Mouse (Mus musculus) hindbrain, postnatal 0 days (tissue): ENCODE data around the gene Slc39a8. TPM values are rescaled to one million over a fixed set of nuclear protein-coding genes. Genes with fewer than 3 reads are reported as not detected.

Experiments used
- ATAC-seq: fragments of 200-750 bp; cut with Nextera tagmentation; 2 replicates; pipeline ENCODE4 v1.8.0; 2017; ENCODE audit warnings: mild to moderate bottlenecking, moderate TSS enrichment, moderate library complexity
- DNase-seq: peaks from one replicate; pipeline ENCODE4 v3.0.0-alpha.2; 2015; ENCODE audit warnings: low spot score
- H3K27ac ChIP-seq: fragments of 300-500 bp; sonication (generic); 2 replicates; pipeline ENCODE4 v1.5.1; 2014; ENCODE audit warnings: mild to moderate bottlenecking
- H3K27me3 ChIP-seq: fragments of 300-500 bp; sonication (generic); 2 replicates; pipeline ENCODE4 v1.6.1; 2014; ENCODE audit warnings: low read length, mixed read lengths; ENCODE audit not compliant: insufficient read depth
- H3K36me3 ChIP-seq: fragments of 300-500 bp; sonication (generic); 2 replicates; pipeline ENCODE4 v1.6.1; 2014; ENCODE audit warnings: low read length, mixed read lengths; ENCODE audit not compliant: insufficient read depth
- H3K4me1 ChIP-seq: fragments of 300-500 bp; sonication (generic); 2 replicates; pipeline ENCODE4 v1.6.1; 2014; ENCODE audit warnings: antibody characterized with exemption, low read length, mixed read lengths; ENCODE audit not compliant: insufficient read depth
- H3K4me2 ChIP-seq: fragments of 300-500 bp; sonication (generic); 2 replicates; pipeline ENCODE4 v1.6.1; 2014; ENCODE audit warnings: low read depth, mild to moderate bottlenecking, low read length, moderate library complexity, mixed read lengths
- H3K4me3 ChIP-seq: fragments of 300-500 bp; sonication (generic); 2 replicates; pipeline ENCODE4 v1.5.1; 2014; ENCODE audit warnings: low read length
- H3K9ac ChIP-seq: fragments of 300-500 bp; sonication (generic); replicated peaks from 2 replicates; pipeline ENCODE4 v1.6.1; 2014; ENCODE audit warnings: mild to moderate bottlenecking, low read length, moderate library complexity, mixed read lengths
- H3K9me3 ChIP-seq: fragments of 300-500 bp; sonication (generic); 2 replicates; pipeline ENCODE4 v1.6.1; 2016; ENCODE audit warnings: low read length, mixed read lengths
- CTCF ChIP-seq: IDR thresholded peaks from 2 replicates; pipeline ENCODE4 v1.5.1; 2016; ENCODE audit warnings: antibody characterized with exemption, control low read depth, low read depth
- WGBS: fragments of 180-500 bp; shearing (Covaris S2); extraction: QIAGEN DNeasy Blood & Tissue Kit; methylation state at CpG from one replicate; pipeline ENCODE4 v1.1.7; 2014; 5-methylcytosine and 5-hydroxymethylcytosine counted together
- polyA plus RNA-seq: library from polyadenylated mRNA; unstranded; fragments of >200 nt; fragmentation: Nextera tagmentation; extraction: Ambion mirVana; gene quantifications from 2 replicates; pipeline ENCODE4 v1.2.1, GENCODE M21; 2015
- total RNA-seq: library from RNA; depleted of rRNA; stranded (reverse); fragments of >200 nt; gene quantifications from 2 replicates; pipeline ENCODE4 v1.2.3, GENCODE M21; 2014

Gene Slc39a8
- total and polyA plus RNA-seq, 2 experiments from 2014 or later = 15.5 to 22.4 TPM

GRCm38 (mm10) chr3:135904881-135905280, 79.8 kb downstream of the Slc39a8 start:
- Histone ChIP-seq H3K4me2 (no peak overlapping the region), H3K27me3 (no peaks in the 10 kb centered on the region), H3K4me1 (no peaks in the 10 kb centered on the region), H3K9ac (no peak overlapping the region), H3K27ac (no peak overlapping the region), H3K36me3 (no peaks in the 10 kb centered on the region), H3K9me3 (no peaks in the 10 kb centered on the region), H3K4me3 (no peak overlapping the region)
- DNase-seq (no peak), ATAC-seq (no peak)
- TF ChIP-seq CTCF = no peak
- WGBS = 76% methylated on average over 6 of the region's 6 CpGs

DNA sequence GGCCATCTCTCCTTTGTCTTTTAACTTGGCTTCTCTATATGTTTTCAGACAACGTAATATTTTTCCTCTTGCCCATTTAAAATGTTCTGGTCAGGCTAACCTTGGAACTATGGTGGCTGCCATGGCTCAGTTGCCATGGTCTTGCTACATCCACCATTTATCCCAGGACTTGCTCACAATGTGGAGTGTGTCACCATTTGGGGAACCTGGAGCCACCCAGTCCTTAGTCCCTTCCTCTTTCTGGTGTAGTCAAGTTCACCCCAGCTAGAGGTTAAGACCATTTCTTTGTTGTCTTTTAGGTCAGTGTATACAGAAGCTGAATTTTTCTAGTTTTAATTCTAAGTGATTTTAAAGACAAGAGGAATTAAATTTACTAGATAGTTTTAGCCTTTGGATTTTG, 80.7 kb downstream of the Slc39a8 start:
- Histone ChIP-seq H3K4me2 (no peak overlapping the region), H3K4me3 (no peak overlapping the region), H3K4me1 (no peaks in the 10 kb centered on the region), H3K27ac (no peak overlapping the region), H3K27me3 (no peaks in the 10 kb centered on the region), H3K36me3 (no peaks in the 10 kb centered on the region), H3K9ac (no peak overlapping the region), H3K9me3 (no peaks in the 10 kb centered on the region)
- 100% methylated on average over 1 of the region's 1 CpGs for WGBS
- DNase-seq (no peak), ATAC-seq (no peak)
- no peak for TF ChIP-seq CTCF

DNA sequence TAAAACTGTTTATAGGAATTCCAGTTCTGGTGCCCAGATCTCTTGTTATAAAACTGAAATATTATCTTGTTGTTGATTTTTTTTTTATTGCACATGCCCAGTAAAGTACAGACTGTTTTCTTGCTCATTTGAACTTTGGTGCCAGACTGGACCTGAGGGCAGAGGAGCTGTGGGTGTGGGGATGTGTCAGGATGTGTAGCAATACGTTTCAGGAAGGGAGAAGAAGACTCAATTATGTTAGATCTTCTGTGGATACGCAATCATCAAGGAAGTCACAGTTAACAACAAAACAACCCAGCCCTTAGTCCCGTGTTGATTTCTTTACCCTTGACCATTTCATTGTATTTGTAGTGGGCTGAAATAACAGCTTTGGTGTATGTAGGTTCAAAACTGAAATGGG, 81.9 kb downstream of the Slc39a8 start:
- 70% methylated on average over 3 of the region's 3 CpGs for WGBS
- Histone ChIP-seq H3K27me3 (no peaks in the 10 kb centered on the region), H3K4me2 (no peak overlapping the region), H3K27ac (no peak overlapping the region), H3K4me3 (no peak overlapping the region), H3K4me1 (no peaks in the 10 kb centered on the region), H3K36me3 (no peaks in the 10 kb centered on the region), H3K9me3 (no peaks in the 10 kb centered on the region), H3K9ac (no peak overlapping the region)
- DNase-seq (no peak), ATAC-seq (no peak)
- no peak for TF ChIP-seq CTCF

DNA sequence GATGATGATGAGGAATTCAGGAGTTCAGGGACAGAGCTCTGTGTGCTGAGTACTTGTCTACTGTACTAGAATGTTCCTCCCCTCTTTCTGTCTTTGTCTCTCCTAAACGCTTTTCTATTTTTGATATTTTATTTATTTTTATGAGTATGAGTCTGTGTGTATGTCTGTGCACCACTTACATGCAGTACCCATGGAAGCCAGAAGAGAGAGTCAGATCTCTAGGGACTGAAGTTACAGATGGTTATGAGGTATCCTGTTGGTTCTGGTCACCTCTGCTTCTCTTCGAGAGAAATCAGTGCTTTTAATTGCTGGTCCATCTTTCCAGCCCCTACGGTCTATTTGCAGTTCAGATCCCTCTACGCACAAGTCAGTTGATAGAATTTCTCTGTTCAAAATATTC, 90.9 kb downstream of the Slc39a8 start:
- DNase-seq (no peak), ATAC-seq (no peak)
- Histone ChIP-seq H3K36me3 (no peaks in the 10 kb centered on the region), H3K9me3 (no peaks in the 10 kb centered on the region), H3K27me3 (no peaks in the 10 kb centered on the region), H3K27ac (no peak overlapping the region), H3K4me3 (no peak overlapping the region), H3K9ac (no peak overlapping the region), H3K4me1 (no peaks in the 10 kb centered on the region), H3K4me2 (no peak overlapping the region)
- 92% methylated on average over 4 of the region's 4 CpGs for WGBS
- TF ChIP-seq CTCF = no peak; the same call in 1 of the 2 replicates

DNA sequence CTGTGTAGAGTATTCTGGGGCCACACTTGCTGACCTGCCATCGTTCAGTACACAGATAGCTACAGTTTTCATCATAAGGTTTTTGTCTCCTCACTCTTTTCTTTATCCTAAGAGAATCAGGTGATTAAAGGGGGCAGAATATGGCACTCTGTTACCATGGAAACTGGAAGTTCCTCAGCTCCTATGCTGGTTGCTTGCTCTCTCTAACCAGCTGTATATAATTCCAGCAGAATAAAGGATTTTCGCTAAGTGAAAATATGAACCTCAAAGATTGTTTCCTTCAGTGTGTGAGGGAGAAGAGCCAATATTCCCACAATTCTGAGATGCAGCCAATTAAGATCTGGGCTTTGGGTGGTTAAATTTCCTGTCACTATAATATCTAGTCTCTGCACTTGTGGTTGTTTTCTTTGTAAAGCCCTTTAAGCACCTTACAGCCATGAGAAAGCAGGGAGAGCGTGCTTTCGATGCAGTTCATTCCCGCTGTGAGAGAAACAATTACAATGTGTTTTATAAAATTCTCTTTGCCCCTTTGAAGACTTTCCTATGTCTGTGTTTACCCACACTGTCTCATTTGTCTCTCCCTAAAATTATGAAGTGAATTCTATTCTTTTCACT, 93.6 kb downstream of the Slc39a8 start:
- DNase-seq = peak; percentile 59
- ATAC-seq = peak; percentile 77; the same call in 1 of the 2 replicates
- H3K36me3 ChIP-seq = no peaks in the 10 kb centered on the region
- H3K4me3 ChIP-seq = no peak overlapping the region
- H3K9ac ChIP-seq = no peak overlapping the region
- 0 out of 2 replicates have a peak overlapping the region, but pooled peaks have one; percentile 1 for H3K27ac ChIP-seq
- H3K27me3 ChIP-seq = no peaks in the 10 kb centered on the region
- WGBS = 35% methylated on average over 5 of the region's 5 CpGs
- no peak for TF ChIP-seq CTCF
- H3K4me1 ChIP-seq = no peaks in the 10 kb centered on the region
- H3K4me2 ChIP-seq = no peak overlapping the region
- no peaks in the 10 kb centered on the region for H3K9me3 ChIP-seq

GRCm38 (mm10) chr3:135919305-135919704, 94.2 kb downstream of the Slc39a8 start:
- no peak overlapping the region for H3K9ac ChIP-seq
- ATAC-seq (0 out of 2 replicates have a peak, but pooled peaks have one; percentile 15), DNase-seq (no peak)
- 66% methylated on average over 4 of the region's 4 CpGs for WGBS
- no peaks in the 10 kb centered on the region for H3K27me3 ChIP-seq
- no peaks in the 10 kb centered on the region for H3K9me3 ChIP-seq
- H3K4me1 ChIP-seq = no peaks in the 10 kb centered on the region
- H3K27ac ChIP-seq = 0 out of 2 replicates have a peak overlapping the region, but pooled peaks have one; percentile 1
- no peak overlapping the region for H3K4me2 ChIP-seq
- no peak for TF ChIP-seq CTCF
- H3K36me3 ChIP-seq = no peaks in the 10 kb centered on the region
- H3K4me3 ChIP-seq = no peak overlapping the region

DNA sequence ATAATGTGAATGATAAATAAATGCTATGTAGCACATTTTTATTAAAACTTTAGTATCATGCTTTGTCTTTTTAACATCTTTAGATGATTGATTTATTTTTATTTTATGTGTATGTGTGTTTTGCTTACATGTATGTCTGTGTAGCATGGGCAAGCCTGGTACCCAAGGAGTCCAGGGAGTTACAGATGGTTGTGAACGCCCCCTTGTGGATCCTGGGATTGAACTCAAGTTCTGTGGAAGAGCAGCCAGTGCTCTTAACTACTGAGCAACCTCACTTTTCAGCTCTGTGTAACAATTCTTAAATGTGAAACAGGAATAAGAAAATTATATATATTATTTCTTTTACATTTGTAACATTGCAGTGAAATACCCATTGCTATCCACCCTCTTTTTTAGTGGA, 101.7 kb downstream of the Slc39a8 start:
- WGBS = 49% methylated on average over 1 of the region's 1 CpGs
- Histone ChIP-seq H3K9ac (no peak overlapping the region), H3K27ac (no peak overlapping the region), H3K4me2 (no peak overlapping the region), H3K27me3 (no peaks in the 10 kb centered on the region), H3K4me1 (no peaks in the 10 kb centered on the region), H3K36me3 (no peaks in the 10 kb centered on the region), H3K9me3 (no peaks in the 10 kb centered on the region), H3K4me3 (no peak overlapping the region)
- DNase-seq (no peak), ATAC-seq (no peak)
- no peak for TF ChIP-seq CTCF
